Mouse (Mus musculus): ENCODE results near the gene Ankrd34a.

DNA sequence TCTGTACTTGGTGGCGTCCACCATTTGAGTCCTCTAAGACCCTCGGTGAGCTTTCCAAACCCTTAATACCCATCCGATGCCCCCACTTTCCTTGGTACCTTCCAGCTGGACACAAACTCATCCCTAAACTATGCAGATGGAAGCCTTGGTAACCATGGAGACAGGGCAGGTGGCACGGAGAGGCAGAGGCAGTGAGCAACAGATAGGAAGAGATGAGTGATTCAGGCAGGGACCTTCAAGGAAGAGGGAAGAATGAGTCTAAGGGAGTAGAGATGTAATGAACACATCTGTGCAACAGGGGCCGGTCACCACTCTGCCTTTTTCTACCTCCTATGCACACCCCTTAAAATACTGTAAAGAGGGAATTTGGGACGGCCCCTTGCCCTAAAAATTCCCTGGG, 775 bp upstream of the Ankrd34a start:
- TF ChIP-seq CTCF (IDR thresholded peaks at IDR 0.05; ENCODE audit: extremely low read depth, insufficient read length, insufficient replicate concordance, low read depth, low read length) (no peak), POLR2A (IDR thresholded peaks at IDR 0.05; ENCODE audit: low read depth, low read length) (no peak)

Measured in small intestine, adult 2 months (tissue).